Mouse (Mus musculus) cerebellum, adult 2 months (tissue): ENCODE results near the gene Prr7. TPM values are rescaled to one million over a fixed set of nuclear protein-coding genes. Genes with fewer than 3 reads are reported as not detected.

Experiments
- DNase-seq, 2 experiments: peaks; one replicate each; pipeline ENCODE4 v3.0.0; 2021
- H3K27ac ChIP-seq: fragments of 200-500 bp; 2 replicates; pipeline ENCODE4 v1.5.1; 2012; ENCODE audit warnings: low read length, control low read depth, inconsistent platforms; ENCODE audit not compliant: insufficient read depth
- H3K27me3 ChIP-seq: fragments of 200-500 bp; 2 replicates; pipeline ENCODE4 v1.6.1; 2012; ENCODE audit warnings: inconsistent platforms, mild to moderate bottlenecking, low read length, moderate library complexity; ENCODE audit not compliant: control insufficient read depth, insufficient read depth
- H3K4me1 ChIP-seq: fragments of 200-500 bp; 2 replicates; pipeline ENCODE4 v1.6.1; 2011; ENCODE audit warnings: low read length; ENCODE audit not compliant: control insufficient read depth, insufficient read depth
- H3K4me3 ChIP-seq: fragments of 200-500 bp; replicated peaks from 2 replicates; pipeline ENCODE3; 2011; ENCODE audit warnings: mild to moderate bottlenecking, low read depth, low read length, control low read depth; ENCODE audit not compliant: insufficient read depth
- CTCF ChIP-seq: fragments of 200-500 bp; IDR thresholded peaks from 2 replicates; pipeline ENCODE4 v1.5.1; 2011; ENCODE audit warnings: low read depth, mild to moderate bottlenecking, control low read depth, low read length, moderate library complexity, borderline replicate concordance; ENCODE audit not compliant: insufficient read depth
- POLR2A ChIP-seq: fragments of 200-500 bp; IDR thresholded peaks from 2 replicates; pipeline ENCODE4 v1.6.1; 2011; ENCODE audit warnings: low read length, control low read depth, borderline replicate concordance; ENCODE audit not compliant: insufficient read depth
- WGBS: fragments of 180-500 bp; shearing (Covaris S2); methylation state at CpG from one replicate; pipeline ENCODE4 v1.1.7; 2018; 5-methylcytosine and 5-hydroxymethylcytosine counted together
- polyA plus RNA-seq: library from polyadenylated mRNA; depleted of rRNA; stranded (reverse); fragments of >200 nt; gene quantifications from 2 replicates; pipeline ENCODE4 v1.2.3, GENCODE M21; 2012

The Prr7 gene
- polyA plus RNA-seq, 1 experiment: 13.0 TPM

DNA sequence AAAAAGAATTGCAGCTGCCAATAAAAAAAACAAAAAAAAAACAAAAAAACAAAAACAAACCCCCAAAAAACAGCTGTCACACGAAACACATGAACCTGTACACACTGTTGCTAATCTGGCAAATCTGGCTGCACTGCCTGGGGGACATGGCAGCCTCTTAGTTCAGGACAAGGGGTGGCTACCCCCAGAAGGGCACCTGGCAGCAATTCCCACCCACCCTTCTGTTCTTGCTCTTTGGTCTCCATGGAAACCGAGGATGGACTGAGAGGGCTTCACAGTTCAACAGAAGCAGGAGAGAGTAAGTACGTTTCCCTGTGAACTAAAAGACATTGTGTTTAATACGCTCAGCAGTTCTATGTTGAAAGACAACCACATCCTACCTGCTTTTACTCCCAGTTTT lies 31.6 kb downstream of the Prr7 start:
- DNase-seq: no peak
- H3K4me3 ChIP-seq: no peak overlapping the region
- no peak overlapping the region for H3K27ac ChIP-seq
- TF ChIP-seq CTCF (no peak), POLR2A (no peak)
- H3K27me3 ChIP-seq: no peaks in the 10 kb centered on the region
- H3K4me1 ChIP-seq: peaks cover 19% of the 10 kb centered on the region; the same call in 1 of the 2 replicates
- WGBS: 35% methylated on average over 4 of the region's 4 CpGs

GRCm38 (mm10) chr13:55496661-55497060 lies 32.6 kb downstream of the Prr7 start:
- WGBS: 81% methylated on average over 6 of the region's 6 CpGs
- TF ChIP-seq CTCF (no peak), POLR2A (no peak)
- H3K27me3 ChIP-seq: no peaks in the 10 kb centered on the region
- no peak for DNase-seq
- peaks cover 19% of the 10 kb centered on the region; the same call in 1 of the 2 replicates for H3K4me1 ChIP-seq
- no peak overlapping the region for H3K27ac ChIP-seq
- no peak overlapping the region for H3K4me3 ChIP-seq

DNA sequence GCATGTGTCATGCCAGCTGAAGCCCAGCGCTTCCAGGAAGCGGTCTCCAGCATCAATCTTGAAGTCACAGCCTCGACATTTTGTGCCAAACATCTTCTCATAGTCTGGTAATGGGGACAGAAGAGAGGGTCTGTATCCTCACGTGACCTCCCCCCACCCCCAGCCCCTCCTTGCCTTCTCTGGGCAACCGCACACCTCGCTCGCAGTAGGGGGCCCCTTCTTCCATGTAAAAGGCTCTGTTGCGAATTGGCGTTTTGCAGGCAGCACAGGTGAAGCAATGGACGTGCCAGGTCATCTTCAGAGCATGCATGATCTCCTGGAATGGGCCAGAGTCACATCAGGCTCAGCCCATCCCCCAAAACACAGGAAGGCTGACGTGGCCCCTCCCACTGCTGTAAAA lies 34.8 kb downstream of the Prr7 start:
- WGBS: 73% methylated on average over 11 of the region's 11 CpGs
- TF ChIP-seq CTCF (no peak), POLR2A (no peak)

DNA sequence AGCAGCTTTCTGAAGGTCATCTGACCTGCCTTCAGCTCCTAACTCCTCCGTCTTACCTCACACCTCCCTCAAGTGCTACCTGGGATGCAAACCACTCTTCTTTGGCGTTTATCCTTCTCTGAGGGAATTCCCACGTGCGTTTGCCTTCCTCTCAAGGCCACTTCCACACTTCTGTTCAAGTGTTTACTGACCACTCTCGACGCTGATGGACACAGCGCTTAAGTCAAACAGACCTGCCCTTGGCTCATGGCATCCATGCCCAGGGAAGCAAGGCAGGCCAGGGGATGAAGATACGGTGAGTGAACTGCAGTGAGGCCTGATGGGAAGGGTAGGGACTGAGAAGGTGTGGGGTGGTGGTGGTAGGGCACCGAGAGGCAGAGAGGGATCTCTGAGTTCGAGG lies 36.5 kb downstream of the Prr7 start:
- no peak overlapping the region for H3K27ac ChIP-seq
- 93% methylated on average over 10 of the region's 10 CpGs for WGBS
- TF ChIP-seq CTCF (no peak), POLR2A (no peak)
- DNase-seq: no peak
- no peaks in the 10 kb centered on the region for H3K27me3 ChIP-seq
- peaks cover 12% of the 10 kb centered on the region; the same call in 1 of the 2 replicates for H3K4me1 ChIP-seq
- no peak overlapping the region for H3K4me3 ChIP-seq

More for the DNA sequence above, 34.8 kb downstream of the Prr7 start:
- H3K4me1 ChIP-seq: peaks cover 19% of the 10 kb centered on the region; the same call in 1 of the 2 replicates
- H3K27me3 ChIP-seq: no peaks in the 10 kb centered on the region
- no peak overlapping the region for H3K27ac ChIP-seq
- no peak overlapping the region for H3K4me3 ChIP-seq
- no peak for DNase-seq

DNA sequence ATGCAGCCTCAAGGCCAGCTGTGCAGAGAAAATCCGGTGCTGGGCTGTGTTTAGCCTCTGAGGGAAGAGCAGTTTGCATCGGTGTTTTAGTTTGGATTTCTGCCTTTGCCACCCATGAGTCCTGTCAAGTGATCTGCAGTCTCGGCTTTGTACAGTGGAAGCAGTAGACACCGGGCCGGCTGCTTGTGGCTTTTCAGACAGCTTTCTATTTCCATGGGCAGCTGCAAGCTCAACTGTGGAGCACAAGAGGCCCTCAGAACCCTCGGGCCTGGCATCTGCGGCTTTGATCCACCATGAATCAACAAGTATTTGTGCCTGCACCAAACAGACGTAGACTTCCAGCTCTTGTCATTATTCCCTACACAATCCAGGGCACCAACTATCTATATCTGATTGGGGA lies 38.3 kb downstream of the Prr7 start:
- no peak for TF ChIP-seq POLR2A
- TF ChIP-seq CTCF: no peak
- WGBS: 83% methylated on average over 8 of the region's 8 CpGs
- no peak overlapping the region for H3K27ac ChIP-seq
- H3K4me1 ChIP-seq: peaks cover 4% of the 10 kb centered on the region; the same call in 1 of the 2 replicates
- no peak overlapping the region for H3K4me3 ChIP-seq
- no peaks in the 10 kb centered on the region for H3K27me3 ChIP-seq
- DNase-seq: no peak

DNA sequence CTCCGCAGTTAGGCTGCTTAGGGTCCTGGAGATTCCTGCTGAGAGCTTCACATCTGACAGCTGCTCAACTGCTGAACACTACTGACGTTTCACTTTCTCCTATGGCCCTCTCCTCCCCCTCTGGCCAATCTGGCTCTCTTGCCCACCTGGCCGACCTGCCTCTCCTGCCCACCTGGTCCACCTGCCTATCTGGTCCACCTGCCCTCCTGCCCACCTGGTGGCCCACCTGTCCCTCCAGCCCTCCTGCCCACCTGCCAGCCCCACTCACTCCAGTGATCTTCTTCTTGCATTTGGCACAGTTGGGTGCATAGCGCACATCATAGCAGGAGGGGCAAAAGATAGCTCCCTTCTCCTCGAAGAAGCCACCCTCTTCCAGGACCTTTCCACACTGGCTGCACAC lies 40.3 kb downstream of the Prr7 start:
- H3K4me3 ChIP-seq: no peak overlapping the region
- DNase-seq: no peak
- WGBS: 78% methylated on average over 5 of the region's 5 CpGs
- TF ChIP-seq CTCF (no peak), POLR2A (no peak)
- H3K4me1 ChIP-seq: peaks cover 4% of the 10 kb centered on the region; the same call in 1 of the 2 replicates
- no peak overlapping the region for H3K27ac ChIP-seq
- no peaks in the 10 kb centered on the region for H3K27me3 ChIP-seq

DNA sequence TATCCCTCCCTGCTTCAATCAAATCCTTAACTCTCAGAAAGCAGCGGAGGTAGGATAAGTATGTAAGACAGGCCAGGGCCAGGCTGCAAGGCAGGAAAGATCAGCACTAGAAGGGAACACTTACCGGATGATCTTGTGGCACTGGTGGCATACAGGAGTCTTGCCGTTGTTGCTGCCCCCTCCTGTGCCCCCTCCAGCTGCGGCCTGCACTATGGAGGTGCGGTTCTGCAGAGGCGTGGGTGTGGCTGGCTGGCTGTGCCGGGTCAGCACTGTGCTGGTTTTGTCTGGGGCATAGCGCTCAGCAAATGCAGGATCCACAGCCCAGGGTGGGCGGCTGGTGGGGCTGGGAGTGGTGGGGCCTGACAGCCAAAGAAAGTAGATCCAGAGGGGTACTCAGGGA lies 41.7 kb downstream of the Prr7 start:
- Histone ChIP-seq H3K27ac (no peak overlapping the region), H3K4me3 (no peak overlapping the region), H3K4me1 (peaks cover 4% of the 10 kb centered on the region; the same call in 1 of the 2 replicates), H3K27me3 (no peaks in the 10 kb centered on the region)
- no peak for TF ChIP-seq POLR2A
- TF ChIP-seq CTCF: no peak
- no peak for DNase-seq
- WGBS: 97% methylated on average over 9 of the region's 9 CpGs

DNA sequence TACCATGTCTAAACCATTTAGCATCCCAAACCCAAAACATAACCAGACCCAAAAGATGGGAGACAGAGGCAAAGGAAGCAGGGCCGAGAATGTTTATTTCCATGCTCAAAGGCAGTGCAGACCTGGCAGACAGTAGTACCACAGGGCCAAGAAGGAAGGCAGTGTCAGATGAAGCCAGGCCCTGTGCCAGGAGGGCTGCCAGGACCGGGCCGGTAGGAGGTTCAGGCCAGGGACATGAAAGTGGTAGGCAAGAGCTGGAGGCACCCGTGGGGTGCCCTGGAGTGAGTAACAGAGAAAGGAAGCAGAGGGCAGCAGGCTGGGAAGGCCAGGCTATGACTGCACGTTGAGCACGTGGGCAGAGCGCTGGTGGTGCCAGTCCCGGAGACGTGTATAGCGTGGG lies 42.6 kb downstream of the Prr7 start:
- TF ChIP-seq CTCF: no peak
- no peak for TF ChIP-seq POLR2A
- 15% methylated on average over 10 of the region's 10 CpGs for WGBS

More for the DNA sequence above, 42.6 kb downstream of the Prr7 start:
- Histone ChIP-seq H3K4me3 (no peak overlapping the region), H3K27ac (no peak overlapping the region), H3K27me3 (no peaks in the 10 kb centered on the region), H3K4me1 (peaks cover 4% of the 10 kb centered on the region; the same call in 1 of the 2 replicates)
- peak; percentile 32 to 67 for DNase-seq
